Mouse (Mus musculus): ENCODE measurements around the gene Gm5936. TPM values are rescaled to one million over a fixed set of nuclear protein-coding genes. Genes with fewer than 3 reads are reported as not detected.
"Not testable (repeated sequence)": the region's sequence is repeated elsewhere in the genome, so short reads cannot be mapped to it uniquely, and the experiment has no call there.

Gm5936 gene
- total RNA-seq (2014; fragmentation: Nextera tagmentation) (not detected in 2 replicates), total RNA-seq (2017) (not detected in 2 replicates)

DNA sequence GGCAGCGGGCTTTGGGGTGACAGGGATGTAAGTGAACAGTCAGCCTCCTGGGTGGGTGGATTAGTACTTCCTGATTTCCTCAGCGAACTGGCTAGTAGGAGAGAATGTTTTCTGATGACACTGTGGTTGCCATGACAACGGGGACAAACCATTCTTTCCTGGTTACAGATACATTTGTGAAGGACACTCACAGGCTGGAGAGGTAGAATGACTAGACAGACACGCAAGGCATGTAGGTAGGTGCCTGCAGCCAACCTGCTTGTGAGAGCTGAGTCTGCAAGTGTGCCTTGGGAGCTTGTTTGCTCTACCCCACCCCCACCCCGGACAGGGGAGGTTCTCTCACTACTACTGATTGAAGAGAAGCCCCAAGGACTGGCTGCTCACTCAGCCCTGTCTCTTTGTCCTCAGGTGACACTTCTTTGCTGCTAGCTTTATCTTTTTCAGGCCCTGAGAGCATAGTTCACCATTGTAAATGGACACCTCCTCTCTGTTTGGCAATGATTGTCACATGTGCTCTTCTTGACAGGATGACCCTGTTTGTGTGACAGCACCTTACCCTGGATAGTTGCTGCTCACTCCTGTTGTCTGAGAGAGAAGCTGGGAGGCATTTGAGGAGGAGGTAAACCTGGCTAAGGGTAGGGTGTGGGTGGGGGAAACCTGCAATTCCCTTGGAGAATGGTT is at the start of gene Gm5936:
Gm5936 (plus strand) TSS at position 355 of the 681 bp plus-strand sequence.
- ATAC-seq (replicated peaks; ENCODE audit: low FRiP score, low TSS enrichment, poor library complexity, severe bottlenecking) = not testable (repeated sequence)

DNA sequence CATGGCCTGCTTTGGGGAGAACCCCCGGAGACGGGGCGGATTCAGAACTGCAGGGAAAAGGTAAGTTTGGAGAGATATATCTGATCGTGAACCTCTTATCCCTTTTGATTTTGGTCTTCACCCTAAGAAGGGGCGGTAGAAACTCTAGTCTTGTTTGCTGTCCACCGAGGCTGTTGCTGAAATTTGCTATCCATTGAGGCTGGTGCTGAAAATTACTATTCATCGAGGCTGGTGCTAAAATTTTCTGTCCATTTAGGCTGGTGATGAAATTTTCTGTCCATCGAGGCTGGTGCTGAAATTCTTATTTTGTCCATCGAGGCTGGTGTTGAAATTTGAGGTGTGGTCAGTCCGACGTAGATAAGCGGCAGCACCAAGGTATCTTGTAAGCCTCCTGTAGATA is 19.1 kb downstream of the Gm5936 start:
- ATAC-seq (replicated peaks; ENCODE audit: low FRiP score, low TSS enrichment, poor library complexity, severe bottlenecking) = not testable (repeated sequence)

DNA sequence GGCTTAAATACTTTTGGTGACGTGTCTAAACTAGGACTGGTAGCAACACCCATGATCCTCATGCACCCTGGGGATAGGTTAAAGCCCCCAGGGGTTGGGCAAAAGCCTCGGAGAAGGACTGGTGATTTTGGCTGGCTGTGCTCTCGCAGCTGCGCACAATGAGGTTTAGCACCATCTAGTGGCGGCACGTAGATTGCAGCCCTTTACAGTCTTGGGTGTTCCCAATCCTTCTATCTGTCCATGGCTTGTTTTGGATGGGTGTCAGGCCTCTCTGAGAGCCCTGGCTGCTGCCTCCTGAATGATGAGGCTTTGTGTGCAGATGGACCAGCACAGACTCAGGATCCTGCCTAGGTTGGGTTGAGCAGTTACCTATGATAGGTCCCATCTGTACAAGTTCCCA is 43.1 kb downstream of the Gm5936 start:
- not testable (repeated sequence) for ATAC-seq (replicated peaks; ENCODE audit: low FRiP score, low TSS enrichment, poor library complexity, severe bottlenecking)

Other genes with a start within 250 kb of the Gm5936 start
- not detected in 2 replicates for gene Olfr1325, start 244.5 kb upstream of the Gm5936 start, total RNA-seq (2014; fragmentation: Nextera tagmentation)
- gene Olfr1325, start 244.5 kb upstream of the Gm5936 start, total RNA-seq (2017) = not detected in 2 replicates
- gene Gm5640, start 191.6 kb upstream of the Gm5936 start, total RNA-seq (2014; fragmentation: Nextera tagmentation) = not detected in 2 replicates
- not detected in 2 replicates for gene Gm5640, start 191.6 kb upstream of the Gm5936 start, total RNA-seq (2017)
- not detected in 2 replicates for gene Gm6890, start 96.3 kb upstream of the Gm5936 start, total RNA-seq (2014; fragmentation: Nextera tagmentation)
- gene Gm6890, start 96.3 kb upstream of the Gm5936 start, total RNA-seq (2017) = not detected in 2 replicates
- gene Gab3, start 248.3 kb downstream of the Gm5936 start, total RNA-seq (2014; fragmentation: Nextera tagmentation) = 2.6 and 8.9 TPM in 2 replicates
- 3.1 and 3.3 TPM in 2 replicates for gene Gab3, start 248.3 kb downstream of the Gm5936 start, total RNA-seq (2017)

Data from megakaryocyte-erythroid progenitor cell, adult 5-6 weeks (primary cell).